Mouse (Mus musculus) hindbrain, embryonic 10.5 days (tissue): Measurements from ENCODE around the gene Ddx46. TPM values are rescaled to one million over a fixed set of nuclear protein-coding genes. Genes with fewer than 3 reads are reported as not detected.

Experiments used
- DNase-seq: peaks from one replicate; pipeline ENCODE4 v3.0.0-alpha.2; 2017; ENCODE audit warnings: low spot score
- H3K27ac ChIP-seq: fragments of 300-500 bp; sonication (generic); 2 replicates; pipeline ENCODE4 v1.5.1; 2016; ENCODE audit warnings: mild to moderate bottlenecking, moderate library complexity
- H3K27me3 ChIP-seq: fragments of 300-500 bp; sonication (generic); 2 replicates; pipeline ENCODE4 v1.6.1; 2016; ENCODE audit warnings: mild to moderate bottlenecking; ENCODE audit not compliant: poor library complexity, insufficient read depth, severe bottlenecking
- H3K36me3 ChIP-seq: fragments of 300-500 bp; sonication (generic); 2 replicates; pipeline ENCODE4 v1.6.1; 2016; ENCODE audit warnings: mild to moderate bottlenecking, moderate library complexity
- H3K4me1 ChIP-seq: fragments of 300-500 bp; sonication (generic); replicated peaks from 2 replicates; pipeline ENCODE4 v1.6.1; 2016; ENCODE audit warnings: mild to moderate bottlenecking
- H3K4me3 ChIP-seq: fragments of 300-500 bp; sonication (generic); 2 replicates; pipeline ENCODE4 v1.5.1; 2016; ENCODE audit warnings: mild to moderate bottlenecking, moderate library complexity
- H3K9me3 ChIP-seq: fragments of 300-500 bp; sonication (generic); 2 replicates; pipeline ENCODE4 v1.6.1; 2016; ENCODE audit warnings: mild to moderate bottlenecking, moderate library complexity
- WGBS: fragments of 180-500 bp; shearing (Covaris S2); methylation state at CpG from one replicate; pipeline ENCODE4 v1.1.7; 2016; 5-methylcytosine and 5-hydroxymethylcytosine counted together
- polyA plus RNA-seq: library from polyadenylated mRNA; unstranded; fragments of >200 nt; fragmentation: Nextera tagmentation; extraction: Ambion mirVana; gene quantifications from 2 replicates; pipeline ENCODE4 v1.2.1, GENCODE M21; 2016

The Ddx46 gene
- polyA plus RNA-seq = 27.1 and 38.2 TPM in 2 replicates

GRCm38 (mm10) chr13:55634639-55635127 is at the start of gene Ddx46:
Gene Ddx46, plus strand, starts transcription at chr13:55635027.
- WGBS = 6% methylated on average over 30 of the region's 30 CpGs
- peak; percentile 92 for DNase-seq
- no peaks in the 10 kb centered on the region for H3K27me3 ChIP-seq
- H3K4me3 ChIP-seq = peak within 1 kb of the TSS; percentile 100
- no peaks in the 10 kb centered on the region for H3K9me3 ChIP-seq
- H3K36me3 ChIP-seq = peaks cover 65% of the 10 kb centered on the region
- peaks cover 22% of the 10 kb centered on the region for H3K4me1 ChIP-seq
- H3K27ac ChIP-seq = peak within 1 kb of the TSS; percentile 93

- H3K27me3 ChIP-seq = 0 out of 2 replicates have a peak, but pooled peaks cover 10% of the 10 kb centered on the region
- peaks cover 28% of the 10 kb centered on the region for H3K36me3 ChIP-seq
- WGBS = 73% methylated on average over 4 of the region's 4 CpGs
- DNase-seq = no peak
- H3K4me1 ChIP-seq = peaks cover 15% of the 10 kb centered on the region
- H3K9me3 ChIP-seq = no peaks in the 10 kb centered on the region
- peak overlapping the region; percentile 91; the same call in 1 of the 2 replicates for H3K27ac ChIP-seq
- no peak overlapping the region; the same call in 1 of the 2 replicates for H3K4me3 ChIP-seq
Measured at GRCm38 (mm10) chr13:55591961-55592490, 42.8 kb upstream of the Ddx46 start.

GRCm38 (mm10) chr13:55592512-55593253 is 42.1 kb upstream of the Ddx46 start:
- peak; percentile 98 for DNase-seq
- Histone ChIP-seq H3K4me1 (peaks cover 15% of the 10 kb centered on the region), H3K9me3 (no peaks in the 10 kb centered on the region), H3K36me3 (peaks cover 35% of the 10 kb centered on the region), H3K4me3 (peak overlapping the region; percentile 67), H3K27ac (peak overlapping the region; percentile 91), H3K27me3 (0 out of 2 replicates have a peak, but pooled peaks cover 10% of the 10 kb centered on the region)
- WGBS = 5% methylated on average over 29 of the region's 29 CpGs

DNA sequence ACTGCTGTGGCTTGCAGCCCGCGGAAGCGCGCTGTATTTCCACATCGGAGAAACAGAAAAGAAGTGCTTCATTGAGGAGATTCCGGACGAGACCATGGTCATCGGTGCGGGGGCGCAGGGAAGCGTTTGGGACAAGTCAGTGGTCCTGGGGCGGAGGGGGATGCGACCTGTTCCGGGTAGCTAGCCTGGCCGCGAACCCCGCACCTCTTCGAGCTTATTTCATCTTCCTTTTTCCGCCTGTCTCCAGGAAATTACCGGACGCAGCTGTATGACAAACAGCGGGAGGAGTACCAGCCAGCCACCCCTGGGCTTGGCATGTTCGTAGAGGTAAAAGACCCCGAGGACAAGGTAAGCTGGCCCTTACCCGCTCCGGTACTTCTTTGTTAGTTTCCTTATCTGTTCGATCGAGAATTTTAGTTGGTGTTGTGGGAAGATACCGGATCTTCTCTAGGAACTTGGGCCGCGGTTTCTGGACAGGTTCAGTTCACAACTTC is 41.5 kb upstream of the Ddx46 start:
- H3K27ac ChIP-seq = peak overlapping the region; percentile 91
- H3K36me3 ChIP-seq = peaks cover 41% of the 10 kb centered on the region
- peak overlapping the region; percentile 67 for H3K4me3 ChIP-seq
- 0 out of 2 replicates have a peak, but pooled peaks cover 10% of the 10 kb centered on the region for H3K27me3 ChIP-seq
- H3K4me1 ChIP-seq = peaks cover 15% of the 10 kb centered on the region
- H3K9me3 ChIP-seq = no peaks in the 10 kb centered on the region
- under 1% methylated on average over 31 of the region's 31 CpGs for WGBS
- no peak for DNase-seq

GRCm38 (mm10) chr13:55595375-55595774 is 39.5 kb upstream of the Ddx46 start:
- no peaks in the 10 kb centered on the region for H3K9me3 ChIP-seq
- 92% methylated on average over 12 of the region's 12 CpGs for WGBS
- no peak overlapping the region for H3K4me3 ChIP-seq
- H3K36me3 ChIP-seq = peaks cover 44% of the 10 kb centered on the region
- DNase-seq = no peak
- 0 out of 2 replicates have a peak, but pooled peaks cover 10% of the 10 kb centered on the region for H3K27me3 ChIP-seq
- H3K4me1 ChIP-seq = peaks cover 27% of the 10 kb centered on the region
- no peak overlapping the region for H3K27ac ChIP-seq

DNA sequence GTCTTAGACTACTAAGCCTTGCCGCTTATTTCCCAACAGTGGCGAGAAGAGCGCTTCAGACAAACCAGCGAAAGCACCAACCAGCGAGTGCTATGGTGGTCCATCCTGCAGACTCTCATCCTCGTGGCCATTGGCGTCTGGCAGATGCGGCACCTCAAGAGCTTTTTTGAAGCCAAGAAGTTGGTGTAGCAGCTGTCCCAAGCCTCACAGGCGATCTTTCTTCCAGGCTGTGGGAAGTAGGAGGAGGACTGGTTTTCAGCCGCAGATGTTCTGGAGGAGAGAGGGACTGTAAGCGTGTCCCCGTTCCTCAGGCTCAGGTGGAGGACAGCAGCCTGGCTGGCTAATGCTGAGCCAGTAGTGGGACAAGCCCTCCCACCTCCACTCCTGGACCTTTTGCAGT is 38.0 kb upstream of the Ddx46 start:
- DNase-seq = no peak
- Histone ChIP-seq H3K4me3 (no peak overlapping the region), H3K27ac (no peak overlapping the region), H3K27me3 (0 out of 2 replicates have a peak, but pooled peaks cover 2% of the 10 kb centered on the region), H3K36me3 (peaks cover 44% of the 10 kb centered on the region), H3K4me1 (peaks cover 34% of the 10 kb centered on the region), H3K9me3 (no peaks in the 10 kb centered on the region)
- 97% methylated on average over 12 of the region's 12 CpGs for WGBS

GRCm38 (mm10) chr13:55599566-55600540 is 35.0 kb upstream of the Ddx46 start, which contains the start of gene B4galt7:
Gene B4galt7, plus strand, starts transcription at chr13:55599896.
- DNase-seq = peak; percentile 82
- Histone ChIP-seq H3K36me3 (peaks cover 53% of the 10 kb centered on the region), H3K9me3 (no peaks in the 10 kb centered on the region), H3K27me3 (no peaks in the 10 kb centered on the region), H3K27ac (peak within 1 kb of the TSS; percentile 88), H3K4me1 (peaks cover 19% of the 10 kb centered on the region), H3K4me3 (peak within 1 kb of the TSS; percentile 93)
- 10% methylated on average over 51 of the region's 51 CpGs for WGBS

- Histone ChIP-seq H3K27me3 (no peaks in the 10 kb centered on the region), H3K9me3 (no peaks in the 10 kb centered on the region), H3K36me3 (peaks cover 51% of the 10 kb centered on the region), H3K27ac (peak overlapping the region; percentile 88), H3K4me1 (peaks cover 19% of the 10 kb centered on the region), H3K4me3 (peak overlapping the region; percentile 93)
- 29% methylated on average over 9 of the region's 9 CpGs for WGBS
- no peak for DNase-seq
Measured at GRCm38 (mm10) chr13:55600657-55601056, 34.2 kb upstream of the Ddx46 start.

- peaks cover 51% of the 10 kb centered on the region for H3K36me3 ChIP-seq
- no peaks in the 10 kb centered on the region for H3K9me3 ChIP-seq
- 10% methylated on average over 3 of the region's 3 CpGs for WGBS
- peak; percentile 83 for DNase-seq
- no peaks in the 10 kb centered on the region for H3K27me3 ChIP-seq
- H3K4me1 ChIP-seq = peaks cover 19% of the 10 kb centered on the region
- no peak overlapping the region for H3K27ac ChIP-seq
- H3K4me3 ChIP-seq = no peak overlapping the region
Measured at GRCm38 (mm10) chr13:55601611-55602010, 33.2 kb upstream of the Ddx46 start.

DNA sequence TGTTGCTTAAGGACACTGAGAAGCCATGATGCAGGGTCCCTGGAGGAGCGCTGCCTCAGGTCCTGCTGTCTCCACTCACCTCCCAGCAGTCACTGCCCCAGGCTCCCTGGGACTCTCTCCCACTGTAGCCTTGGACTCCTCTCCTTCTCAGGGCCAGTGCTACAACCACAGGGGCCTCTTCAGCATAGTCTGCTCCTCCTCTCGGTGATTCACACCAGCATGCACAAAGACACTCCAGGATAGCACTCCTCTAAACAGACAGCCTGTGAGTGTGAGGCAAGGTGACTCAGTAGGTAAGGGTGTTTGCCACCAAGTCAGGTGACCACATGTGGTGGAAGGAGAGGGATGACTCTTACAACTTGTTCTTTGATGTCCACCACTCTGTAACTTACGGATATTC is 30.2 kb upstream of the Ddx46 start:
- Histone ChIP-seq H3K27me3 (no peaks in the 10 kb centered on the region), H3K27ac (no peak overlapping the region), H3K36me3 (peaks cover 61% of the 10 kb centered on the region), H3K9me3 (no peaks in the 10 kb centered on the region), H3K4me3 (no peak overlapping the region), H3K4me1 (peaks cover 15% of the 10 kb centered on the region)
- no peak for DNase-seq
- 87% methylated on average over 3 of the region's 3 CpGs for WGBS

GRCm38 (mm10) chr13:55606899-55607623 is 27.8 kb upstream of the Ddx46 start:
- H3K27me3 ChIP-seq = no peaks in the 10 kb centered on the region
- no peak overlapping the region for H3K27ac ChIP-seq
- H3K9me3 ChIP-seq = no peaks in the 10 kb centered on the region
- peaks cover 78% of the 10 kb centered on the region for H3K36me3 ChIP-seq
- 81% methylated on average over 10 of the region's 10 CpGs for WGBS
- H3K4me3 ChIP-seq = no peak overlapping the region
- DNase-seq = no peak
- no peaks in the 10 kb centered on the region for H3K4me1 ChIP-seq

GRCm38 (mm10) chr13:55607624-55608006 is 27.2 kb upstream of the Ddx46 start:
- peaks cover 79% of the 10 kb centered on the region for H3K36me3 ChIP-seq
- H3K4me3 ChIP-seq = no peak overlapping the region
- no peaks in the 10 kb centered on the region for H3K9me3 ChIP-seq
- H3K4me1 ChIP-seq = no peaks in the 10 kb centered on the region
- H3K27me3 ChIP-seq = no peaks in the 10 kb centered on the region
- DNase-seq = no peak
- no peak overlapping the region for H3K27ac ChIP-seq
- WGBS = 84% methylated on average over 2 of the region's 2 CpGs
